Mouse (Mus musculus): ENCODE data around the gene Khdc4. TPM values are rescaled to one million over a fixed set of nuclear protein-coding genes. Genes with fewer than 3 reads are reported as not detected.
"Not testable (repeated sequence)": the region's sequence is repeated elsewhere in the genome, so short reads cannot be mapped to it uniquely, and the experiment has no call there.

The Khdc4 gene
- total RNA-seq, 2 experiments from 2014 or later, result 51.5 to 61.6 TPM

DNA sequence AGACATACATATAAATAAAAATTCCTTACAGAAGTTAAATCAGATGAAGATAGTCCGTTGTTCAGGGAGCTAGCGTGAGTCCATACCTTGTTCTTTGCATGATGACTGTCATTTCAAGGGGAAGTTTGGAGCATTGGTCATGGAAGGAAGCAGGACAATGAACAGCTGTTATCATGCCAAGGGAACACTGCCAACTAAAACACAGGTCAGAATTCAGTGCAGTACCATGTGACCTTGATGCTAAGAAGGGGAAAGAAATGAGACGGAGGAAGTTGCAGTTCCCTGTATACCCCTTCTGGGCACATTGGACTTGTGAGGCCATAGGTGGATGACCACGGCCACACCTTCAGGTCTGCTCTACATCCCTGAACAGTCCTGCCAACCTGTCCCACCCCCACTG is 31.0 kb upstream of the Khdc4 start:
- DNase-seq (ENCODE audit: low spot score in 2 of 2), result no peak

DNA sequence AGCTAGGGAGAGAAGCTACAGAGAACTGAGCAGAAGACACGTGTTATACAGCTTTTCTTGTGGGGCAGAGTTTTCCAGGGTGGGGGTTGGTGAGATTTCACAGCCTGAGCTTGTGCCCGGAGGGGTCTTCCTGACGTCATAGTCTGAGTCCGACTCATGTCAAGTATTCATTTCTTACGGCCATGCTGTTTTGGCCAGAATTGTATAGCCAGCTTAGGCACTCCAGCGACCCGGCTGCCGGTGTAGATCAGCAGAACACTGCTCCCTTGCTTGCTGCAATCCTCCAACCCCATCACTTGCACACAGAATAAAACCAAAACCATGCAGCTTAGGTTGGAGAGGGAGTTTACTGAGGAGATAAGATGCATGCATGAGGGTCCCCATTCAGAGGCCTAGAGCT is 30.0 kb upstream of the Khdc4 start:
- no peak for DNase-seq (ENCODE audit: low spot score in 2 of 2)

DNA sequence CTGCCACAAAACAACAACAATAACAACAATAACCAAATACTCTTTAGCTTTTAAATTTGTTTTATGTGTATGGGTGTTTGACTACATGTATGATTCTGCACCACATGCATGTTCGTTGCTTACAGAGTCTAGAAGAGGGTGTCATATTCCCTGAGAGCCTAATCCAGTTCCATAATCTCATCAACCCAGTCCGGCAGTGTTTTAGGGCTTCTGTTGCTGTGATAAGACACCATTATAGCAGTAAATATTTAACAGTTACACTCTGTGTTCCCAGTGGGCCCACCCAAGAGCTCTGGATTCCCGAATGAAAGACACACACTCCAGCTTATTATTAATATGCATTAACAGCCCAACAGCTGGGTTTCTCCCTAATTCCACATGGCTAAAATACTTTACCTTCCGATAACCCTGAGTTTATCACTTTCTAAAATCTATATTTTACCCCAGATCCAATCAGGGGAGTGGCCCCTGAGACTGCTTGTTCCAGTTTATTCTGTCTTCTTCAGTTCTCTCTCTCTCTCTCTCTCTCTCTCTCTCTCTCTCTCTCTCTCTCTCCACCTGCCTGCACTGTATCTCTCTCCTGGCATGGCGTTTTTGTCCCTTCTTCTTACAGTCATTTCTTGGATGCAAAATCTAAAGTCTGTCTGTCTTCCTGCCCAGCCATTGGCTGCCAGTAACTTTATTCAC is 27.0 kb upstream of the Khdc4 start:
- DNase-seq (ENCODE audit: low spot score in 2 of 2), result no peak

DNA sequence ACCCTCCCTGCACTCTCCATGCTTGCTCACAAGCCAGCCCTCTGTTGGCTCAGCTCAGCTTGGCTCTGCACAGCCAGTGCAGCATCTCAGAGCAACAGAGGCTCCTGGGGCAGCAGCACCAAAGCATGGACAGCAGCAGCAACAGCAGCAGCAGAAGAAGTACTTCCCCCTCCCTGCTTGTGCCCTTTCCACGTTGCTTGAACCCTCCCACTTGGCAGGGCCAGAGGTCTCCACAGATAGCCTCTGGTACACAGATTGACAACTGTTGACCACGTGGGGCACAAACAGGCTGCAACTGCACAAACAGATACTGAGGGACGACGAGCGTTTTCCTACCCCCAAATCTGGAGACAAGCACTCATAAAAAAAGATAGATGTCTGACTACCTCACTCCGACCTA is 25.8 kb upstream of the Khdc4 start:
- no peak for DNase-seq (ENCODE audit: low spot score in 2 of 2)

DNA sequence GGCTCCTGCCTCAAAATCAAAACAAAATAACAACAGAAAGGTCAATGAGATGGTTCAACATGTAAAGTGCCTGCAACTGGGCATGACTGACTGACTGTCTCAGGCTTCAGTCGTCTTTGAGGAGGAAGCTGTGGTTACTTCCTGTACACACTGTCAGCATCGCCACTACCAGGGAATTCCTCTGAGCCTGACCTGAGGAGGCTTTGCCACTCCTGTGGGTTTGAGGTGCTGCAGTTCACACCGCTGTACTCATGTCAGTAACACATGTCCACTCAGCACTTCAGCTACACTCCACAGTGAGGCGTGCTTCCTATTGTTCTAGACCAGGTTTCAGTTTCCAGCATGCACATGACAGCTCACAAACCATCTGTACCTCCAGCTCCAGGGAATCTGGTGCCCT is 21.5 kb upstream of the Khdc4 start:
- no peak for DNase-seq (ENCODE audit: low spot score in 2 of 2)

DNA sequence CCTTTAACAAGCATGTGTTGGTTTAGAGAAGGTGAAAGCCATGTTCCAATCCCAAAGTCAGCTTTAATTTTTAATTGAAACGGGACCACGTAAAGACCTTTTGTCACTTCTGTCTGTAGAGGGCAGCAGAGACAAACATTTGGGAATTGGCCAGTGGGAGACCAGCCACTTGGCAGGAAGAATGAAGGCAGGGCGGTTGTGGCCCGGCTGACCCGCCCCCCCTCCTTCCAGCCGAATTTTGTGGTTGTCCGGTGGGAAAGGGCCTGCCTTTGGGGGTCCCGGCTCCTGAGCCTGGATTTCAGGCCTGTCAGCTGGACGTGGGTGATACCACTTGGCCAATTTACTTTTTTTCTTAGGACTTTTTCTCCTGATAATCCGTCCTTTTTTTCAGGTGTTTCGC is 8.2 kb upstream of the Khdc4 start:
- peak; percentile 51 to 80 for DNase-seq (ENCODE audit: low spot score in 2 of 2)

DNA sequence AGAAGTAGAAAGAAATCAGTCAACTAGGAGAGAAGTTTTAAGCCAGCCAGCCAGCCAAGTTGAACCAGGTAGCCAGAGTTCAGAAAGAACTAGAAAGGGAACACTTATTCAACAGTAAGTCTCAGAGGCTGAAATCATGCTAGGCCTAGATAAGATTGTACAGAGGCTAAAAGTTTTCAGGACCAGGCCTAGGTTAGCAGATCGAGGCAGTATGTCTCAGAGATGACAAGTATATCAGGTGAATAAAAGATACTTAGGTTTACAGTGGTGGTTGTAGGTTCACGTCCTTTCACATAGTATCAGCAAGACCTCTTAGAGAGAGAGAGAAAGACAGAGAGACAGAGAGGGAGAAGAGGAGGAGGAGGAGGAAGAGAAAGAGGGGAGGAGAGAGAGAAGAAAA is 1.8 kb upstream of the Khdc4 start:
- no peak for DNase-seq (ENCODE audit: low spot score in 2 of 2)

DNA sequence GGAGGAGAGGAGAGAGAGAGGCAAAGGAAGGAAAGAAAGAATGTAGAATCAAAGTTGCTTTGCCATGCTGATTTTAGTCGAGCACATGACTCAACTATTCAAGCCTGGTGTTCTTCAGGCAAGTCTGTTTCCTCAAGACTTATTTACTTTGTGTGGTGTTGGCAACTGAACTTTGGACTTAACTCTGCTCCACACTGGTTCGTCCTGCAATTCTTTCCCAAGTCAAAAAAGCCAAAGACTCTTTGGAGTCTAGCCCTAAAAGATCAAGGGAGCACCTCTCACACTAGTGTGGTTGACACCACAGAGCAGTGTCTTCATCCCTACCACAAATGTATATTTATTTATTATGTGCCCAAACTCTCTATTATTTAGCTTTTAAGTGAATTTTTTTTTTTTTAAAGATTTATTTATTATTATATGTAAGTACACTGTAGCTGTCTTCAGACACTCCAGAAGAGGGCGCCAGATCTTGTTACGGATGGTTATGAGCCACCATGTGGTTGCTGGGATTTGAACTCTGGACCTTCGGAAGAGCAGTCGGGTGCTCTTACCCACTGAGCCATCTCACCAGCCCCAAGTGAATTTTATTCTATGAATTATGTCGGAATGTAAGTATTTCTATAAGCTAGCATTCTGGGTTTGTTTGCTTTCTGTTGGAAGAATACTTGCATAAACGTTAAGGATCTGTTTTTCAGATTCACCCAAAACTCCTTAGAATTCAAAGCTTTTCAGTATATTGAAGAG is 1.2 kb upstream of the Khdc4 start:
- DNase-seq (ENCODE audit: low spot score in 2 of 2), result no peak

DNA sequence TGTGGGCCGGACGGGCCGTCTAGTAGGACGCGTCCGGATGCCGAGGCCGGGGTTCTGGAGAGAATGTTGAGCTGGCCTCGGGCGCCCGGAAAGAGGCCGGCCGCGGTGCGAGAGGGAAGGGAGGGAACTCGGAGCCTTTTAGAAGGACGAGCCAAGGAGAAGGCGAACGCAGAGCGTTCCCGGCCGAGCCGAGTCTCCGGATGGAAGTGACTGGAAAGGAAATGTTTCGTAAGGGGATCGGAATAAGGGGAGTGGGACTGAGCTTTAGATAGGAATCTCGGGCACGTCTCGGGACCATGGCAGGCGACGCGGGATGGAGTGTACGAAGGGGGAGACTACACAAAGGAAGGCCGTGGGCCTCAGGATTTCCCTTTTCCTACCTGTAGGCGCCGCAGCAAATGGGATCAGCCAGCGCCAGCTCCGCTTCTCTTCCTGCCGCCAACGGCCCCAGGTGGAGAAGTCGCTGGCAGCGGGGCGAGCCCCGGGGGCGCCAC is 402 bp downstream of the Khdc4 start:
- DNase-seq (ENCODE audit: low spot score in 2 of 2), result peak in 1 of 2 experiments; percentile 40

DNA sequence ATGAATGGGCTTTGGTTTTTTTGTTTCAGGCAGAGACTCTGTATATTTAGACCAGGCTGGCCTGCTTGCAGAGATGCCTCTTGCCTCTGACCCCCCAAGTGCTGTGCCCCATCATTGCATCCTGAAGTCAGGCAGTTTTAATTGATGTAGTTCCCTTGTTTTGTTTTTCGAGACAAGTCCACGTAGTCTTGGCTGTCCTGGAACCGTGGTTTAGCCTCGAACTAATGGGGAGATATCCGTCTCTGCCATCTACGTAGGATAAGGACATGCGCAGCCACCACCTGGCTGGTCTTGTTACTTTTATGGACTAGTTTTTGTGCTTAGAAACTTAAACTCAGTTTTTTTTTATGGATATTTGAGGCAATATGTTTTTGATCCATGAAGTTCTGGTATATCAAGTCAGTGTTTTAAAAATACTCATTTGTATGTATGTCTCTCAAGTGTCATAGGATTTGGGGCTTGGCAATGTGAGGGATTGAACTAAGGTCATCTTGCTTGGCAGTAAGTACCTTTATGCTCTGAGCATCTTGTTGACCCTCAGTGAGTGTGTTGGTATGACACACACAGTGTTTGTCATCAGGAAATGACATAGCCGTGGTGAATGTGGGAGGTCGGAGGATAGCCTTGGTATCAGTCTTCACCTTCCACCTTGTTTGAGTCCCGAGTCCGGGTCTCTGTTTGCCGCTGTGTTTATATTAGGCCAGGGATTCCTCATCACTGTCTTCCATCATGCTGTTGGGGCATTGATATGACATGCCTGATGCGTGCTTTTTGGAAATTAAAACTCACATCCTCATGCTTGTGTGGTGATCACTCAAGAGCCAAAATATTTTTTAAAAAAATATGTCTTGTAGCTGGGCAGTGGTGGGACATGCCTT is 1.4 kb downstream of the Khdc4 start:
- DNase-seq (ENCODE audit: low spot score in 2 of 2), result no peak

DNA sequence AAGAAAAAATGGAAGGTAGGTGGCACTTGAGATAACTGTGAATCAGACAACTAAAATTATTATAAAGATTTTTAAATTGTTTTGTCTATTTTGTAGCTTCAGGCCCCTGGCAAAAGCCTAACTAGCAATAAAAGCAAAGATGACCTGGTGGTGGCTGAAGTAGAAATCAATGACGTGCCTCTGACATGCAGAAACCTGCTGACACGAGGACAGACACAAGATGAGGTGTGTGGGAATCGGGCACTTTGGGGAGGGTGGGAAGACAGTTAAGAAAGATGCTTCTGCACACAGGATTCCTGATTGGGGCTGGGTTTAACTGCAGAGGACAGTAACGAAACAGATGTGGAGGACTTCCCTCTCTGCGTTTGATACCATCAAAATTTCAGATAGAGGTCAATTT is 3.5 kb downstream of the Khdc4 start:
- DNase-seq (ENCODE audit: low spot score in 2 of 2), result no peak

DNA sequence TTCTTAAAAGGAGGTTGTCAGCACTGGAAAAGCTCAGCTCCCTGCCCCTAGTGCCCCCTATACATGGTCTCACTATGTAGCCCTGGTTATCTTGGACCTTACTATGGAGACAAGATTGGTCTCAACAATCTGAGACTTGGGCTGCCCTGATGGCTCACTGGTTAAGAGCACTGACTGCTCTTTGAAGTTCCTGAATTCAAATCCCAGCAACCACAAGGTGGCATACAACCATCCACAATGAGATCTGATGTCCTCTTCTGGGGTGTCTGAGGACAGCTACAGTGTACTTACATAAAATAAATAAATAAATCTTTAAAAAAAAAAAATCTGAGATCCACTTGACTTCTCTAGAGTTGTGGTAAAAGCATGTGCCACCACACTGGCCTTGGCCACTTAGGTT is 9.9 kb downstream of the Khdc4 start:
- no peak for DNase-seq (ENCODE audit: low spot score in 2 of 2)

DNA sequence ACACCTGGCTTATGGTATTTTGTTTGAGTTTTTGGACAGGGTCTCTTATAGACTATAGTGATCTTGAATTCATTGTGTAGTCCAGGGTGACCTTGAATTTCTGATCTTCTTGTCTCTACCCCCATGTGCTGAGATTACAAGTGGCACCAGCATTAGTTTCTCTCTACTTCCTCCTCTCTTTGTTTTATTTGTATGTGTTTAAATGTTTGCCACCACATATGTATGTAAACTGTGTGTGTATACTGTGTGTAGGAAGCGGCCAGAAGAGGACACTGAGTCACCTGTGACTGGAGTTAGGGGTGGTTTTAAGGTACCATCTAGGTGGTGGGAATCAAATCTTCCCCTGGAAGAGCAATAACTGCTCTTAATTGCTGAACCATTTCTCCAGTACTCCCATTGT is 12.4 kb downstream of the Khdc4 start:
- no peak for DNase-seq (ENCODE audit: low spot score in 2 of 2)

DNA sequence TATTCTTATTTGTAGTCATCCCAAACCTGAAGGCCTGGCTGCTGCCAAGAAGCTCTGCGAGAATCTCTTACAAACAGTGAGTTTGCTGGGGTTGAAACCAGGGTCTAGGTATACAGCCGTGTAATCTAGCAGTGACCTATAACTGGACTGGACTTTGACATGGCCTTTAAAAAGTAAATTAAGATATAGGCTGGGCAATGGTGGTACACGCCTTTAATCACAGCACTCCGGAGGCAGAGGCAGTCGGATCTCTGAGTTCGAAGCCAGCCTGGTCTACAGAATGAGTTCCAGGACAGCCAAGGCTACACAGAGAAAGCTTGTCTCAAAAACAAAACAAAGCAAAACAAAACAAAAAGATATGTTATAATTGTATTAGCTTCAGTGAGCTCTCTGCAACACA is 13.2 kb downstream of the Khdc4 start:
- no peak for DNase-seq (ENCODE audit: low spot score in 2 of 2)

DNA sequence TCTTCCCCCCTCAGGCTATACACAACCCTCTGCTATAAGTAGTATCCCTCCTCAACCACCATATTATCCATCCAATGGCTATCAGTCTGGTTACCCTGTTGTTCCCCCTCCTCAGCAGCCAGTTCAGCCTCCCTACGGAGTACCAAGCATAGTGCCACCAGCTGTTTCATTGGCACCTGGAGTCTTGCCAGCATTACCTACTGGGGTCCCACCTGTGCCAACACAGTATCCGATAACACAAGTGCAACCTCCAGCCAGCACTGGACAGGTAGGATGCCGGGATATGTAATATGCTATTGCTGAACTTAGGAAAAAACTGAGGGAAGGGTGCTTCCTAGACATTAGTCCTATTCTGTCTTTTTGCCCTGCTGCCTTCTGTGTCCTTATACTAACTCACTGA is 14.6 kb downstream of the Khdc4 start:
- DNase-seq (ENCODE audit: low spot score in 2 of 2), result no peak

DNA sequence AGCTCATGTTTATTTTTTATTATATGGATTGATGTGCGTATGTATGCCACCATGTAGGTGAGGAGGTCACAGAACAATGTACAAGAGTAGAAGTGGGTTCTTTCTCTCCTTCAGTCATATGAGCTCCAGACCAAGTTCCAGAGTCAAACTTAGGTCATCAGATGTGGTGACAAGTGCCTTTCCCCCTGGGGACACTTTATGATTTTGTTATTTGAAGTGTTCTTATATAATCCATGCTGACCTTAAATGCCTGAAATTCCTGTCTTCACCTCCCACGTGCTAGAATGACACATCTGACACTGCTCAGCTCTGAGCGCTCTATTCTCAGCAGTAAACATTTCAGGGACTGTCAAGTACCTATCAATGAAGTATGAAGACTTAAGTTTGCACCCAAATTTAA is 15.6 kb downstream of the Khdc4 start:
- DNase-seq (ENCODE audit: low spot score in 2 of 2), result no peak

DNA sequence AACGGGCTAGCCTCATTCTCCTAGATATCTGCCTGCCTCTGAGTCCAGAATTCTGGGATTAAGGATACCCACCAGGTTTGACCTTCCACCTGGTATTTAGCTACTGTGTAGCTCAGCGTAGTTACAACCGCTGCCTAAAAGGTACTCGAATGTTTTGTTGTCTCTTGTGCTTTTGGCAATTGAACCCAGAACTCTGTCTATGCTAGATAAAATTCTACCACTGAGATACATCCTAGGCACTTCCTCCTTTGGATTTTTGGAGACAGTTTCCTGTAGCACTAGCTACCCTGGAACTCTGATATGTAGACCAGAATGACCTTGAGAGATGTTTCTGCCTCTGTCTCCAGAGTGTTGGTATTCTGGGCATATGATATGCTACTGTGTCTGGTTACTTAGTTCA is 28.1 kb downstream of the Khdc4 start:
- no peak for DNase-seq (ENCODE audit: low spot score in 2 of 2)

DNA sequence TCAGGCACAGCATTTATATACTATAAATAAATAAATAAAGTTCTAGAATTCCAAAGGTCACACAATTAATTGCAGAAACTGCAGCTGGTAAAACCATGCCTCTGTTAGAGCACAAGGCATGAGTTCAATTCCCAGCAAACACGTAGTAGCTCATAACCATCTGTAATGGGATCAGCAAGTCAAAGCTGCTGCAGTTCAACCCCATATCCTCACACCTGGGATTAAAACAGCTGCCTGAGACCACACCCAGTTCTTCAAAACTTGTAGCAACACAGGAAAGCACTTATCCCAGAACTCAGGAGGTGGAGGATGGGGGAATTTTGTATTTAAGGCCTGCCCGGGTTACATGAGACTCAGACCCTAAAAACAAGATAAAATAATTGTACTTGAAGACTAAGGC is 29.1 kb downstream of the Khdc4 start:
- no peak for DNase-seq (ENCODE audit: low spot score in 2 of 2)

DNA sequence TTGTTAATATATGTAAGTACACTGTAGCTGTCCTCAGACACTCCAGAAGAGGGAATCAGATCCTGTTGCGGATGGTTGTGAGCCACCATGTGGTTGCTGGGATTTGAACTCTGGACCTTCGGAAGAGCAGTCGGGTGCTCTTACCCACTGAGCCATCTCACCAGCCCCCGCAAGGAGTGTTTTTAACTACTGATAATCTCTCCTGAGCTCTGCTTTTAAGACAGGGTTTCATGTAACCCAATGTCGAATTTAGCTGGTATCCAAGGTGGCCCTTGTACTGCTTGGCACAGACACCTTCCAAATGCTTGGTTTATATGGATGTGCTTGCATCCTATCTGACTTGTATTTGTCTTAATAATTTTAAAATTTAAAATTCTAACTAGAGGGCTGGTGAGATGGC is 30.1 kb downstream of the Khdc4 start:
- DNase-seq (ENCODE audit: low spot score in 2 of 2), result not testable (repeated sequence)

DNA sequence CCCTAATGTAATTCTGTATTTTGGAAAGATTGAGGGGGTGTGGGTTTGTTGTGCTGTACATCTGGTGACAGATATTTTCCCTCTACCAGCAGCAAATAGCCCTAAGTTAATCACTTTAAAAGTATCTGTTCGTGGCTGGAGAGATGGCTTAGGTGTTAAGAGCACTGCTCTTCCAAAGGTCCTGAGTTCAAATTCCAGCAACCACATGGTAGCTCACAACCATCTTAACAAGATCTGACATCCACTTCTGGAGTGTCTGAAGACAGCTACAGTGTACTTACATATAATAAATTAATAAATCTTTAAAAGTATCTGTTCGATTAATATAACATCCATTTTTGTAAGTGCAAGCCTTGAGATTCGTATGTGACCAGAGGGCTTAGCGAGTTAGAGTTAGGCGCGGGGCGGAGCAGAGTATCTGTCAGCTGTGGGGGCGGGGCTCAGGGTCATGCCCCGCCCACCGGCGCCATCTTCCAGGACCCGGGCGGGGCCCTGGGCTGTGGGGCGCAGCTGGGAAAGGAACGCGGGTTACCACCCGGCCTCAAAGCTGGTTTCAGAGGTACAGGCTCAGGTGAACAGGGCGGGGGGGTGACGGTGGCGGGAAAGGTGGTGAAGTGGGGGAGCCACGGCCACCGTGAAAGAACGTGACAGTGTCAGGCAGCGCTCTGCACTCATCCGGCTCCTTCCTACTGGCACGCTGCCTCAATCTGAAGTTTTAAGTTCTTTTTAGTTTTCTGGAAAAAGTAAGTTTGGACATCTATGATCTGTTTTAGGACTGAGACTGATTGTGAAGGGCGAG is 31.0 kb downstream of the Khdc4 start, which contains the start of gene Rit1:
Rit1 (plus strand) TSS at position 440 of the 799 bp plus-strand sequence.
- DNase-seq (ENCODE audit: low spot score in 2 of 2), result peak; percentile 72 to 81
